In the genomic region with DNA sequence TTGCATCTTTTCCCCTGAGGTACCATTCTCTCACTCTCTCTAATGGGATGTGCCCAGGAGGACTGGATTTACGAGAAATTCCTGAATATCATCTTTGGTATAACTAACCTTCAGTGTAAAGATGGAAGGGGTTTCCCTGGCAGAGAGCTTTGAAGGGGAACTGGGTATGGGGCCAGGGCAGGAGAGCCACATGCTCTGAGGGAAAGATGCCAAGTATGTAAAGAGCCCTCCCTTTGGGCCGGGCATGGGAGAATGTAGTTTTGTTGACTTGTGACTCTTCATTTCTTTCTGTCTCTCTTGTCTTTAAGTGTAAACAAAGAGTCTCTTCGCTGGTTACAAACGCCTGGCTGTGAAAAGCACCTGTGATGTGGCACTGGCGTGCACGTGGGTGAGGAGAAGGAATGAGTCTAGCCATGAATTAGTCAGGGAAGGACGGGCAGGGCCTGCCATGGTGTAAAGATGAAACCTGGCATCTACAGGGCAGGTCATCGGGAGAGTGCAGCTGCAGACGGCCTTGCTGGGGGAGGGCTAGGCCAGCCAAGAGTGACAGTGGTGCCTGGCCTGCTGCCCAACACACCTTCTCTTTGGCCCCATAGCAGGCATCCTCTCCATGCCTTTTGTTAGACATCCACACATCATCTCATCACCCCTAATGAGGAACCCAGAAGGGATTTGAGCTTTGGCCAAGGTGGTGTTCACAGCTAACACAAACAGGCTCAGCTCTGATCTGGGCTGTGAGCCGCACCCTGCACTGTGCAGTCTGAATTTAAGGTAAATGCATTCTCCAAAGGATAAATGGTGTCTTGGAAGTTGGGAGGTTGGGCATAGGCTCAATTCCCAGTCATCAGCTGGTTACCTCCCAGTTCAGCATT, we compare ENCODE assay signal across 16 mouse cellular contexts. TPM values are rescaled to one million over a fixed set of nuclear protein-coding genes. Genes with fewer than 3 reads are reported as not detected.
"Had no signal": no experiment of that assay in that cellular context is flagged by ENCODE, and none has a peak within 500 bp of the region (broad histone marks: within the 10 kb centered on the region; RNA-seq: fewer than 3 reads in every experiment).

No protein-coding gene starts in this region.

- ATAC-seq: lung, postnatal 0 days; midbrain, embryonic 15.5 days had no signal

- H3K36me3 ChIP-seq: limb, embryonic 10.5 days; midbrain, embryonic 15.5 days had no signal

- H3K9ac ChIP-seq: liver, embryonic 15.5 days; midbrain, embryonic 15.5 days; neural tube, embryonic 13.5 days had no signal

- H3K27ac ChIP-seq: layer of hippocampus, adult 2 months; limb, embryonic 10.5 days; liver, embryonic 15.5 days; midbrain, embryonic 15.5 days; neural tube, embryonic 13.5 days had no signal

- H3K4me1 ChIP-seq: limb, embryonic 10.5 days; liver, embryonic 15.5 days had no signal

- DNase-seq: kidney, postnatal 10 days; kidney, postnatal 4 days; lung, adult 2 months; lung, postnatal 36 days; right cerebral cortex, adult 18-20 months; right cerebral cortex, postnatal 25 days; thymus, postnatal 36 days had no signal

- H3K4me2 ChIP-seq: liver, embryonic 11.5 days; liver, embryonic 15.5 days; midbrain, embryonic 11.5 days; midbrain, embryonic 15.5 days; neural tube, embryonic 13.5 days had no signal

- H3K27me3 ChIP-seq: liver, embryonic 15.5 days; midbrain, embryonic 15.5 days; neural tube, embryonic 13.5 days had no signal

- H3K9me3 ChIP-seq: limb, embryonic 10.5 days; liver, embryonic 15.5 days; midbrain, embryonic 15.5 days; neural tube, embryonic 13.5 days had no signal

- H3K4me3 ChIP-seq: layer of hippocampus, adult 2 months; limb, embryonic 10.5 days; liver, embryonic 15.5 days; midbrain, embryonic 15.5 days; neural tube, embryonic 13.5 days had no signal

RNA-seq across cellular contexts. Expression of a gene that starts 40.6 kb away (rescaled TPM):
- polyA plus RNA-seq: lung, postnatal 0 days; thymus, postnatal 0 days had no signal
